Comparison of ENCODE assay signal across 9 mouse cellular contexts in genomic region chr10:18545309-18545708, GRCm38 (mm10). TPM values are rescaled to one million over a fixed set of nuclear protein-coding genes. Genes with fewer than 3 reads are reported as not detected.
DNase-seq lines count a peak whose midpoint lies in the region; ATAC-seq and TF ChIP-seq lines count a peak whose summit lies in the region.
"Had no signal": no experiment of that assay in that cellular context is flagged by ENCODE, and none has a peak within 500 bp of the region (broad histone marks: within the 10 kb centered on the region; RNA-seq: fewer than 3 reads in every experiment).

No protein-coding gene starts in this region.

- H3K4me2 ChIP-seq in embryonic facial prominence, embryonic 15.5 days (replicated peaks), result peak overlapping the region; percentile 83
- H3K4me2 ChIP-seq in neural tube, embryonic 15.5 days, result peak overlapping the region; percentile 82

- peaks cover 15% of the 10 kb centered on the region; the same call in 1 of the 2 replicates for H3K4me1 ChIP-seq in embryonic facial prominence, embryonic 15.5 days
- peaks cover 19% of the 10 kb centered on the region for H3K4me1 ChIP-seq in limb, embryonic 10.5 days
- peaks cover 14% of the 10 kb centered on the region; the same call in 1 of the 2 replicates for H3K4me1 ChIP-seq in neural tube, embryonic 15.5 days

- peak overlapping the region; percentile 73 for H3K9ac ChIP-seq in embryonic facial prominence, embryonic 15.5 days
- peak overlapping the region; percentile 67 for H3K9ac ChIP-seq in neural tube, embryonic 15.5 days (replicated peaks)

- WGBS in embryonic facial prominence, embryonic 15.5 days, result 5% methylated on average over 13 of the region's 13 CpGs
- WGBS in limb, embryonic 10.5 days, result 5% methylated on average over 13 of the region's 13 CpGs
- 7% methylated on average over 13 of the region's 13 CpGs for WGBS in neural tube, embryonic 15.5 days

- DNase-seq in layer of hippocampus, adult 2 months (ENCODE audit: low spot score in 2 of 2), result no peak
- no peak for DNase-seq in layer of hippocampus, adult 18-20 months (ENCODE audit: low spot score in 2 of 2)
- DNase-seq in limb, embryonic 10.5 days (ENCODE audit: low spot score), result no peak
- no peak for DNase-seq in urinary bladder, adult 2 months (ENCODE audit: low spot score)
- no peak for DNase-seq in gastrocnemius, postnatal 4 days (ENCODE audit: low spot score in 2 of 2)
- no peak for DNase-seq in thymus, postnatal 25 days

- peak overlapping the region; percentile 74 for H3K4me3 ChIP-seq in layer of hippocampus, adult 2 months
- H3K4me3 ChIP-seq in embryonic facial prominence, embryonic 15.5 days (replicated peaks), result peak overlapping the region; percentile 65
- H3K4me3 ChIP-seq in limb, embryonic 10.5 days, result peak overlapping the region; percentile 69
- H3K4me3 ChIP-seq in neural tube, embryonic 15.5 days (replicated peaks), result peak overlapping the region; percentile 61

- H3K36me3 ChIP-seq in embryonic facial prominence, embryonic 15.5 days, result no peaks in the 10 kb centered on the region
- no peaks in the 10 kb centered on the region for H3K36me3 ChIP-seq in limb, embryonic 10.5 days
- H3K36me3 ChIP-seq in neural tube, embryonic 15.5 days, result no peaks in the 10 kb centered on the region

- no peaks in the 10 kb centered on the region for H3K9me3 ChIP-seq in embryonic facial prominence, embryonic 15.5 days (replicated peaks)
- H3K9me3 ChIP-seq in limb, embryonic 10.5 days (replicated peaks), result no peaks in the 10 kb centered on the region
- no peaks in the 10 kb centered on the region for H3K9me3 ChIP-seq in neural tube, embryonic 15.5 days (replicated peaks)

- H3K27ac ChIP-seq in layer of hippocampus, adult 2 months, result peak overlapping the region; percentile 67
- no peak overlapping the region for H3K27ac ChIP-seq in embryonic facial prominence, embryonic 15.5 days (replicated peaks)
- peak overlapping the region; percentile 81 for H3K27ac ChIP-seq in limb, embryonic 10.5 days
- peak overlapping the region; percentile 73; the same call in 1 of the 2 replicates for H3K27ac ChIP-seq in neural tube, embryonic 15.5 days (replicated peaks)

- TF ChIP-seq CTCF in layer of hippocampus, adult 2 months (conservative IDR thresholded peaks at IDR 0.05), result no peak

- H3K27me3 ChIP-seq in embryonic facial prominence, embryonic 15.5 days, result no peaks in the 10 kb centered on the region
- peaks cover 8% of the 10 kb centered on the region; the same call in 1 of the 2 replicates for H3K27me3 ChIP-seq in limb, embryonic 10.5 days (ENCODE audit: low read depth, poor library complexity, severe bottlenecking)
- no peaks in the 10 kb centered on the region for H3K27me3 ChIP-seq in neural tube, embryonic 15.5 days (replicated peaks)

- no peak for ATAC-seq in embryonic facial prominence, embryonic 15.5 days (ENCODE audit: insufficient number of reproducible peaks, low FRiP score, low TSS enrichment, low read depth)
- no peak for ATAC-seq in neural tube, embryonic 15.5 days (ENCODE audit: low FRiP score)

RNA-seq across cellular contexts. Expression of gene Hebp2, which starts 0.6 kb away (rescaled TPM):
- total RNA-seq in layer of hippocampus, adult 2 months (2021), result 1 to 10 TPM; 2.7 to 2.8 TPM
- total RNA-seq in layer of hippocampus, adult 18-20 months (2021), result 1 to 10 TPM; 3.4 to 4.2 TPM
- 40.0 and 44.4 TPM in 2 replicates for polyA plus RNA-seq in embryonic facial prominence, embryonic 15.5 days (2015; fragmentation: Nextera tagmentation; extraction: Ambion mirVana)
- 19.8 TPM in 2 replicates for polyA plus RNA-seq in limb, embryonic 10.5 days (2016; fragmentation: Nextera tagmentation; extraction: Ambion mirVana)
- polyA plus RNA-seq in neural tube, embryonic 15.5 days (2015; fragmentation: Nextera tagmentation; extraction: Ambion mirVana), result 15.5 and 18.3 TPM in 2 replicates
- 24.7 and 26.9 TPM in 2 replicates for polyA plus RNA-seq in urinary bladder, adult 2 months (2012; rRNA removed)
- 1 to 10 TPM; 3.8 to 4.6 TPM for total RNA-seq in gastrocnemius, postnatal 4 days (2021)
- total RNA-seq: neutrophil, adult 5-6 weeks had no signal
